ENCODE assay signal across 9 mouse cellular contexts in genomic region chr2:20615948-20616347, GRCm38 (mm10).
DNase-seq lines count a peak whose midpoint lies in the region; ATAC-seq and TF ChIP-seq lines count a peak whose summit lies in the region.
"Had no signal": no experiment of that assay in that cellular context is flagged by ENCODE, and none has a peak within 500 bp of the region (broad histone marks: within the 10 kb centered on the region; RNA-seq: fewer than 3 reads in every experiment).

No protein-coding gene starts in this region.

- ATAC-seq in hindbrain, postnatal 0 days = no peak
- ATAC-seq in hindbrain, embryonic 16.5 days = no peak
- ATAC-seq in limb, embryonic 14.5 days (ENCODE audit: low FRiP score, low read depth) = no peak

- no peaks in the 10 kb centered on the region for H3K27me3 ChIP-seq in hindbrain, postnatal 0 days (ENCODE audit: insufficient read depth, low read length)
- no peaks in the 10 kb centered on the region for H3K27me3 ChIP-seq in hindbrain, embryonic 16.5 days (replicated peaks; ENCODE audit: control insufficient read depth, insufficient read depth, low read length)
- H3K27me3 ChIP-seq in CH12.LX (replicated peaks) = no peaks in the 10 kb centered on the region
- no peaks in the 10 kb centered on the region for H3K27me3 ChIP-seq in limb, embryonic 14.5 days (ENCODE audit: control insufficient read depth, insufficient read depth, low read length)
- H3K27me3 ChIP-seq: embryonic facial prominence, embryonic 12.5 days had no signal

- peak; percentile 36 for DNase-seq in hindbrain, postnatal 0 days (ENCODE audit: low spot score)
- DNase-seq in CH12.LX (ENCODE audit: extremely low read depth) (peak; percentile 59), ZHBTc4 (ENCODE audit: low read depth, low spot score) (peak; percentile 77), MN1 (ENCODE audit: low spot score) (no peak)
- peak; percentile 13 for DNase-seq in forelimb bud, embryonic 11.5 days (ENCODE audit: low read depth, low spot score)
- peak; percentile 23 for DNase-seq in limb, embryonic 14.5 days (ENCODE audit: low spot score)
- no peak for DNase-seq in spleen, adult 12 weeks (ENCODE audit: low spot score)

- dilution Hi-C loops in CH12.LX (cut with MboI; ENCODE audit: extremely low pct_ligation_motif_present, extremely low pct_unique_long_range_greater_than_20kb, low sequenced_read_pairs) = no loop called here

- H3K9ac ChIP-seq in hindbrain, postnatal 0 days (replicated peaks; ENCODE audit: low read length) = no peak overlapping the region
- H3K9ac ChIP-seq in hindbrain, embryonic 16.5 days (ENCODE audit: low read depth, low read length) = no peak overlapping the region
- no peak overlapping the region for H3K9ac ChIP-seq in CH12.LX (ENCODE audit: insufficient read depth, low read depth)
- no peak overlapping the region for H3K9ac ChIP-seq in limb, embryonic 14.5 days (ENCODE audit: low read depth, low read length, severe bottlenecking)
- H3K9ac ChIP-seq: embryonic facial prominence, embryonic 12.5 days had no signal

- H3K4me3 ChIP-seq in hindbrain, postnatal 0 days (ENCODE audit: low read length) = no peak overlapping the region
- no peak overlapping the region for H3K4me3 ChIP-seq in hindbrain, embryonic 16.5 days (ENCODE audit: low read length)
- H3K4me3 ChIP-seq in CH12.LX (replicated peaks in 1 of 3; ENCODE audit: low read depth in 2 of 3, low read length in 2 of 3, poor library complexity in 1 of 3) = no peak overlapping the region
- no peak overlapping the region for H3K4me3 ChIP-seq in limb, embryonic 14.5 days (replicated peaks; ENCODE audit: low read length)
- H3K4me3 ChIP-seq: embryonic facial prominence, embryonic 12.5 days had no signal

- peak; percentile 74 for TF ChIP-seq CTCF in hindbrain, postnatal 0 days (IDR thresholded peaks at IDR 0.05; ENCODE audit: low read depth)
- TF ChIP-seq CTCF in CH12.LX (conservative IDR thresholded peaks at IDR 0.05 in 1 of 2, IDR thresholded peaks at IDR 0.05 in 1 of 2; ENCODE audit: low read depth in 2 of 2, low read length in 2 of 2) = peak; percentile 90 to 98

- no peak overlapping the region for H3K27ac ChIP-seq in hindbrain, postnatal 0 days
- no peak overlapping the region for H3K27ac ChIP-seq in hindbrain, embryonic 16.5 days (ENCODE audit: low read depth, low read length)
- no peak overlapping the region for H3K27ac ChIP-seq in CH12.LX (ENCODE audit: insufficient read depth, low read depth)
- no peak overlapping the region for H3K27ac ChIP-seq in limb, embryonic 14.5 days (replicated peaks; ENCODE audit: low read depth, low read length)
- H3K27ac ChIP-seq: embryonic facial prominence, embryonic 12.5 days had no signal

- no peaks in the 10 kb centered on the region for H3K9me3 ChIP-seq in hindbrain, postnatal 0 days (ENCODE audit: low read length)
- H3K9me3 ChIP-seq in hindbrain, embryonic 16.5 days (ENCODE audit: control insufficient read depth, low read length) = no peaks in the 10 kb centered on the region
- no peaks in the 10 kb centered on the region for H3K9me3 ChIP-seq in CH12.LX (replicated peaks; ENCODE audit: low read length)
- H3K9me3 ChIP-seq in limb, embryonic 14.5 days (ENCODE audit: control insufficient read depth, low read length) = no peaks in the 10 kb centered on the region
- H3K9me3 ChIP-seq: embryonic facial prominence, embryonic 12.5 days had no signal

- 56% methylated on average over 1 of the region's 1 CpGs for WGBS in hindbrain, postnatal 0 days
- WGBS in hindbrain, embryonic 16.5 days = 55% methylated on average over 1 of the region's 1 CpGs
- 52% methylated on average over 1 of the region's 1 CpGs for WGBS in limb, embryonic 14.5 days

- H3K4me1 ChIP-seq in hindbrain, postnatal 0 days (ENCODE audit: insufficient read depth, low read length) = no peaks in the 10 kb centered on the region
- H3K4me1 ChIP-seq in hindbrain, embryonic 16.5 days (ENCODE audit: control insufficient read depth, insufficient read depth, low read depth, low read length) = no peaks in the 10 kb centered on the region
- peaks cover 7 to 8% of the 10 kb centered on the region in 2 experiments; a peak in 1 of 4 replicates for H3K4me1 ChIP-seq in CH12.LX (ENCODE audit: control insufficient read depth in 1 of 2, insufficient read depth in 2 of 2)
- no peaks in the 10 kb centered on the region for H3K4me1 ChIP-seq in limb, embryonic 14.5 days (ENCODE audit: control insufficient read depth, insufficient read depth, low read length)
- H3K4me1 ChIP-seq: embryonic facial prominence, embryonic 12.5 days had no signal

- no peak for TF ChIP-seq EP300 in CH12.LX (IDR thresholded peaks at IDR 0.05; ENCODE audit: low read length)

- H3K36me3 ChIP-seq in hindbrain, postnatal 0 days (ENCODE audit: insufficient read depth, low read length) = no peaks in the 10 kb centered on the region
- no peaks in the 10 kb centered on the region for H3K36me3 ChIP-seq in hindbrain, embryonic 16.5 days (ENCODE audit: control insufficient read depth, insufficient read depth, low read length)
- H3K36me3 ChIP-seq in CH12.LX (replicated peaks in 1 of 2; ENCODE audit: control insufficient read depth in 1 of 2, insufficient read depth in 1 of 2, low read length in 1 of 2) = peaks cover 0 to 17% of the 10 kb centered on the region in 2 experiments
- no peaks in the 10 kb centered on the region for H3K36me3 ChIP-seq in limb, embryonic 14.5 days (ENCODE audit: control insufficient read depth, insufficient read depth, low read length)
- H3K36me3 ChIP-seq: embryonic facial prominence, embryonic 12.5 days had no signal

- in situ Hi-C loops in CH12.LX (cut with MboI; ENCODE audit: low pct_ligation_motif_present, low pct_unique_long_range_greater_than_20kb, low sequenced_read_pairs) = loop anchor here (5.0 kb wide), 1 partner anchor 344 kb away; no protein-coding TSS in a partner anchor

- no peak; the same call in none of the 2 replicates for TF ChIP-seq RAD21 in CH12.LX (IDR thresholded peaks at IDR 0.05; ENCODE audit: low read depth, low read length)

- no peak overlapping the region for H3K4me2 ChIP-seq in hindbrain, postnatal 0 days (ENCODE audit: low read depth, low read length)
- H3K4me2 ChIP-seq in hindbrain, embryonic 16.5 days (ENCODE audit: low read length) = no peak overlapping the region
- no peak overlapping the region for H3K4me2 ChIP-seq in CH12.LX (ENCODE audit: insufficient read depth, low read depth, poor library complexity, severe bottlenecking)
- no peak overlapping the region for H3K4me2 ChIP-seq in limb, embryonic 14.5 days (replicated peaks; ENCODE audit: low read depth, low read length, severe bottlenecking)
- H3K4me2 ChIP-seq: embryonic facial prominence, embryonic 12.5 days had no signal

- TF ChIP-seq POLR2A in CH12.LX (IDR thresholded peaks at IDR 0.05; ENCODE audit: low read depth, low read length) = no peak
- no peak for TF ChIP-seq POLR2A in limb, embryonic 14.5 days (IDR thresholded peaks at IDR 0.05; ENCODE audit: borderline replicate concordance, extremely low read depth, insufficient read depth, insufficient read length)

- H3K79me2 ChIP-seq in CH12.LX (replicated peaks; ENCODE audit: control insufficient read depth, extremely low read depth, insufficient read depth, poor library complexity, severe bottlenecking) = no peaks in the 10 kb centered on the region; the same call in 1 of the 2 replicates

TF ChIP-seq in CH12.LX, 34 proteins besides CTCF, POLR2A, EP300 and RAD21:
- TF ChIP-seq ZKSCAN1 (IDR thresholded peaks at IDR 0.05; ENCODE audit: borderline replicate concordance, low read depth, low read length) (no peak), PAX5 (IDR thresholded peaks at IDR 0.05; ENCODE audit: low read length) (no peak), TCF12 (IDR thresholded peaks at IDR 0.05; ENCODE audit: low read depth, low read length) (no peak), USF2 (conservative IDR thresholded peaks at IDR 0.05; ENCODE audit: low read depth, low read length) (no peak), KAT2A (IDR thresholded peaks at IDR 0.05; ENCODE audit: insufficient replicate concordance, low read length) (no peak), ETS1 (conservative IDR thresholded peaks at IDR 0.05; ENCODE audit: low read depth, low read length) (no peak), BHLHE40 (IDR thresholded peaks at IDR 0.05; ENCODE audit: low read depth, low read length) (no peak), NRF1 (IDR thresholded peaks at IDR 0.05; ENCODE audit: low read depth, low read length) (no peak), JUN (IDR thresholded peaks at IDR 0.05; ENCODE audit: insufficient read depth, low read depth, low read length) (no peak), JUND (conservative IDR thresholded peaks at IDR 0.05; ENCODE audit: low read depth, low read length) (no peak; the same call in 1 of the 2 replicates), ZC3H11A (IDR thresholded peaks at IDR 0.05; ENCODE audit: low read depth, low read length) (peak; percentile 86), CHD1 (IDR thresholded peaks at IDR 0.05; ENCODE audit: low read depth, low read length) (no peak), USF1 (IDR thresholded peaks at IDR 0.05; ENCODE audit: low read depth, low read length) (no peak), POLR2AphosphoS2 (IDR thresholded peaks at IDR 0.05; ENCODE audit: low read depth, low read length) (no peak), ZNF384 (IDR thresholded peaks at IDR 0.05; ENCODE audit: low read depth, low read length) (peak; percentile 97), MAZ (IDR thresholded peaks at IDR 0.05; ENCODE audit: low read depth, low read length) (no peak), SIN3A (IDR thresholded peaks at IDR 0.05; ENCODE audit: low read length) (no peak), ELF1 (IDR thresholded peaks at IDR 0.05; ENCODE audit: low read depth, low read length) (no peak), CHD2 (IDR thresholded peaks at IDR 0.05; ENCODE audit: low read length) (no peak), MXI1 (IDR thresholded peaks at IDR 0.05; ENCODE audit: low read depth, low read length) (no peak), UBTF (IDR thresholded peaks at IDR 0.05; ENCODE audit: low read depth, low read length) (no peak), TBP (conservative IDR thresholded peaks at IDR 0.05; ENCODE audit: low read depth, low read length) (no peak), SMC3 (IDR thresholded peaks at IDR 0.05; ENCODE audit: low read depth, low read length) (peak; percentile 96), GABPA (IDR thresholded peaks at IDR 0.05; ENCODE audit: insufficient replicate concordance, low read depth, low read length) (no peak), MEF2A (IDR thresholded peaks at IDR 0.05; ENCODE audit: borderline replicate concordance, low read depth, low read length) (no peak)
TF ChIP-seq in CH12.LX: peak in this region for 3.

Comparison
In these comparisons a context has a peak if more than half of its experiments do, and no peak if none do; other contexts are left out.
1. DNase-seq: peak in hindbrain, postnatal 0 days (single experiment), CH12.LX (single experiment), ZHBTc4 (single experiment), forelimb bud, embryonic 11.5 days (single experiment) and limb, embryonic 14.5 days (single experiment); none in MN1 (single experiment) and spleen, adult 12 weeks (single experiment).